Mouse (Mus musculus): ENCODE results near the gene Cyb561a3. TPM values are rescaled to one million over a fixed set of nuclear protein-coding genes. Genes with fewer than 3 reads are reported as not detected.

Gene Cyb561a3
- total RNA-seq (2023) = 10 to 100 TPM; 42.0 to 46.2 TPM

DNA sequence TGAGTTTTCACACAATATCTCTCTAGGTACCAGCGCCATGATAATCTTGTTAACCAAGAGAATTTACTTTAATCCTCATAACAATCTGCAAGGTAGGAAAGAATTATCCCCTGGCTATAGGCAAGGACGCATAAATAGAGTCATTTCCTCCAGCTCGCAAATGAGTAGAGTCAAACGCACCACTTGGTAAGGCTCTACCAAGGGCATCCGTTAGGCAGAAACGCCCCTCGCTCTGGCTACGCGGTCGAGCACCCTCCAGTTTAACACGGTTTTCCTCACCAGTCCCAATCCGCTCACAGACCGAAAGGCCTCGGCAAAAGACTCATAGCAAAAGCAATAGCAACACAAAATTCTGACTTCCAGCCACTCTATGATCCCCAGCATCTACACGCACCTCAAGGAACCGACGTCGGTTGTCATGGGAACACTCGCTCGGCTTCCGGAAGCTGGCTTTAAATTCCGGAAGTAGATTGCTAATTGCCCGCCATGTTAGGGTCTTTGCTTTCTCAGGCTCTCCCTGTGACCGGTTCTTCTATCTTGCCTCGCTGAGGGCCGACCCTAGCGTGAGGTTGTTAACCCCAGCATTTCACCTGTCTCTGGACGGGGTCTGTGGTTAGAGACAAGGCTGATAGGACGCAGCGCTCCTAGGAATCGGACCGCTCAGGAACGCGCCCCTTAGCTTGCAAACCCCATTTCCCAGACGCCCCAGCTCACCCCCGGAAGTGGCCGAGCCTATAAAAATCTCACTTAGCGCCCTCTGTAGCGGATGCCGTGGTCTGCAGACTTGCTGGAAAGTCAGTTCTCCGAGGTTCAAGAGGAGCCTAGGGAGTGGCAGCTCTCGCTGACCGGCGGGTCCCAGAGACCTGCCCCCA lies at the start of gene Cyb561a3, which contains the start of gene Tmem138:
Gene Cyb561a3, plus strand, starts transcription at position 483 of the 872 bp plus-strand sequence.
Gene Tmem138, minus strand, starts transcription at position 673 of the 872 bp plus-strand sequence.

DNA sequence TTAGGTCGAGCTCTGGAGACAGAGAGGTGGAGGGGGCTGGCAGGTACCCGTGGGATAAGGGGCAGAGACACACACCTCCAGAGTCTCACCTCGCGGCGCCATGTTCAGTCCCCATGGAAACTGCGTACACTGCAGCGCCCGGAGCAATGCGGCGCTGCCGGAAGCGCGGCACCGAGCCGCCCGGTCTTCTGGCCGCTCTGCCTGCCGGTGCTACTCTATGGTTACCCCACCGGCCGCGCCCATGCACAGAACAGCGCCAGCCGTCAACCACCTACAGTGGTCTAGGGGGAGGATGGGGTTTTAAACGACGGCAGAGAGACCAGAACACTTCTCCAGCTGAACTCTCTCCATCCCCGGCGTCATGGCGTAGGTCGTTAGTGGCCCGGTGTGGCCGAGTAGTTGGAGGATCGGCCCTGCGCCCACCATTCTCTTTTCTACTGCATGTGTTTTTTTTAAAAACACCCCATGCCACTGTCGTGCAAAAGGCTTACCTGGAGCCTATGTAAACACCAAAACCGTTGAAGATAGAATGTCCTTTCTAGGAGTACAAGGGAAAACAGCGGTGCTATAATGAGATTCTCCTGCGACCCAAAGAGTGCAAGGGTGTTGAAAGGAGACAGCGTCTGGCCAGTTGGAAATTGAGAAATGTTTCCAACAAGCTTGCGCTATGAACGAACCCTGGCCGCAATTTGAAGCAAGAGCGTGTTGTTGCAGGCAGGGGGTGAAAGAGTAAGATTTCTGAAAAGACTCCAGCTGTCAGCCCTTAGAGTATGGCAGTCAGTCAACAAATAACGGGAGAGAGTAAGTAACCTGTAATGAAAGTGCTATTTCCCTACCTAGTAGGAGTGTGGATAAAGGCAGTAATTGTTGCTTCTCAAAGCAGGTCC lies 21.1 kb upstream of the Cyb561a3 start, which contains the start of gene Tmem216:
Gene Tmem216, minus strand, starts transcription at position 615 of the 887 bp plus-strand sequence.

DNA sequence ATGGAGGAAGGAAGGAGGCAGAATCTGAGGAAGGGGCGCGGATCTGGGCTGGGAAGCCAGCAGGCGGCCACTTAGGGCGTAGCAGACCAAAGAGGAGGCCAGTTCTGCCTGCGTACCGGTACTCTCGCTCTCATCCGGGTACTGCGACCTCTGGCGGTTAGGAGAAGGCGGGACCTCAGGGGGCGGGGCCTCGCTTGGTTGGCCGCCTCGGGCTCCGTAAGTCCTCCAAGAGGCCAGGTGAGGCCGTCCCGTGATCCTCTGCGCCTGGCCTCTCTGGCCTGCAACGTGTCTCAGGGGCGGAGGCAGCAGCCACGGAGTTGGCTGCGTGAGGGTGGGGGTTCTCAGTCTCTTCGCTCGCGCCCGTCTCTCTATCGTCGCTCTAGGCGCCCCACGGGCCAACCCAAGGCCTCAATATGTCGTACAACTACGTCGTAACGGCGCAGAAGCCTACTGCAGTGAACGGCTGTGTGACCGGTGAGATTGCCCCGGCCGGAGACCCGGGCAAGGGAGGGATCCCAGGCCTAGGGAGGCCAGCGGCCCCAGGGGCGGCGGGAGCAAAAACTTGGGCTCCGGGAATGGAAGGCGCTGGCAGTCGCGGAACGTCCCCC lies 28.4 kb downstream of the Cyb561a3 start, which contains the start of the genes Ddb1 and Tkfc:
Gene Ddb1, plus strand, starts transcription at position 35 of the 608 bp plus-strand sequence.
Gene Tkfc, minus strand, starts transcription at position 362 of the 608 bp plus-strand sequence.

DNA sequence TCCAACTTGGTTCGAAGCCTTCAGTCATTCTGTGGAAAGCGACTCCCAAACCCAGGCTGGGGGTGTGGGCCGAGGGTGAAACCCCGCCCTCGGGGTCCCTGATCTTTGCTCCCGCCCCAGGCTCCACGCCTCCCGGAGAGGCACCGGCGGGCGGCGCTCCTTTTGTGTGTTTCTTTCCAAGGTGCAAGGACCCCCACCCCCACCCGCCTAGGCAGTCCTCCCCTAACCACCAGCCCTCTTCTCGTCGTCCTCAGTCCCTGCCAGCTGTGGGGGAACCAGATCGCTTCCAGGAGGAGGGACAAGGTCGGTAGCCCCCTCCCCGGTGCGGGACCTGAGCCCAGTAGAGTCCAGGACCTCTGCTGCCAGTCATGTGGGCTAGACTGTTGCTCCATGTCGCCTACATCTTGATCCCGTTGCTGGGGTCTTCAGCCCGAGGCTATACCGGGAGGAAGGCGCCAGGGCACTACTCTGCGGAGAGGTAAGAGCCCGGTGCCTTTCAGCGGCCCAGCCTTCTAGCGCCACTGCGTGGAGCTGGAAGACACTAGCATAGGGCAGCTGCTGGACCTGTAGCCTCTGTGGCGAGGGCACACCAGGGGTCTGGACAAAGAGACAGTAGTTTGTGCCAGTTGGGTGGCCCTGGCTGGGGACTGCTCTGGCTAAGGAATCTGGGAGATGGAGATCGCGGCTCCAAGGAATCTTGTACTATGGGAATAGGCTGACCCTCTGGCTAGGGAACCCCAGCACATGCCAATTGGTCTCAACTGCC lies 57.3 kb downstream of the Cyb561a3 start, which contains the start of gene Vwce:
Gene Vwce, plus strand, starts transcription at position 108 of the 766 bp plus-strand sequence.

Other genes with a start within 250 kb of the Cyb561a3 start
- not detected for gene Syt7, start 188.1 kb upstream of the Cyb561a3 start, total RNA-seq (2023)
- not detected for gene Lrrc10b, start 119.7 kb upstream of the Cyb561a3 start, total RNA-seq (2023)
- 1 to 10 TPM; 1.2 to 1.9 TPM for gene Ppp1r32, start 94.2 kb upstream of the Cyb561a3 start, total RNA-seq (2023)
- gene Cpsf7, start 51.9 kb upstream of the Cyb561a3 start, total RNA-seq (2023) = 10 to 100 TPM; 72.4 to 78.9 TPM
- 10 to 100 TPM; 35.0 to 40.0 TPM for gene Sdhaf2, start 51.0 kb upstream of the Cyb561a3 start, total RNA-seq (2023)
- gene Tmem216, start 20.9 kb upstream of the Cyb561a3 start, total RNA-seq (2023) = 10 to 100 TPM; 45.4 to 47.5 TPM
- gene Tmem138, start 190 bp downstream of the Cyb561a3 start, total RNA-seq (2023) = 1 to 10 TPM; 6.4 to 7.9 TPM
- gene Ddb1, start 28.2 kb downstream of the Cyb561a3 start, total RNA-seq (2023) = 100 to 1,000 TPM; 103 to 114 TPM
- gene Tkfc, start 28.5 kb downstream of the Cyb561a3 start, total RNA-seq (2023) = 1 to 10 TPM; 6.6 to 8.1 TPM
- gene Vwce, start 57.0 kb downstream of the Cyb561a3 start, total RNA-seq (2023) = 1 to 10 TPM in 1 of 2 experiments, under 1 TPM in 1; 0.46 to 1.2 TPM
- gene Pga5, start 100.9 kb downstream of the Cyb561a3 start, total RNA-seq (2023) = not detected
- gene Vps37c, start 111.6 kb downstream of the Cyb561a3 start, total RNA-seq (2023) = 10 to 100 TPM; 44.6 to 48.3 TPM
- under 1 TPM in 1 of 2 experiments, not detected in 1; 0.22 TPM for gene Cd5, start 161.8 kb downstream of the Cyb561a3 start, total RNA-seq (2023)

All from neutrophil, adult 83 days (primary cell).